Mouse (Mus musculus): Measurements from ENCODE around the gene A230050P20Rik.

- TF ChIP-seq EP300 (IDR thresholded peaks at IDR 0.05; ENCODE audit: low read depth) (no peak), CTCF (IDR thresholded peaks at IDR 0.05; ENCODE audit: low read depth) (no peak)
These were observed at the start of gene A230050P20Rik for GRCm38 (mm10) chr9:20868448-20869001.

Measured in liver, postnatal 0 days (tissue).